Comparison of ENCODE assay signal across 17 mouse cellular contexts in the genomic region with DNA sequence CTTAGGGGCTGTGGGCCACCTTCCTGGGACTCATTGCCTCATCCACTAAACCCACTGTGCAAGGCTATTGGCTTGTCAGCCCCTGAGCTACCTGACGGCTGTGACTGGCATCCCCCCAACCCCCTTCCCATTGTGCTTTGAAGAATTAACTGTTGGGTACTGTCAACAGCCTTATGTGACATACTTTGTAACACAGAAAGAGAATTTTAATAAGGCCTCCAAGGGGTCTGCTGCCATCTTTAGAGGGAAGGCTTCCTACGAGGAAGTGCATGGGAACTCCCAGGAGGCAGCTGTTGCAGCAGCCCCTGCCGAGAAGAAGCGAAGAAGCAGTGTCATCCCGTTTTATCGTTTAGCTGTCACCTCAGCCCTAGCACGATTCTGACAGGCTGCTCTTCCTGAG.
DNase-seq lines count a peak whose midpoint lies in the region; ATAC-seq and TF ChIP-seq lines count a peak whose summit lies in the region.
"Had no signal": no experiment of that assay in that cellular context is flagged by ENCODE, and none has a peak within 500 bp of the region (broad histone marks: within the 10 kb centered on the region; RNA-seq: fewer than 3 reads in every experiment).

No protein-coding gene starts in this region.

- 18% methylated on average over 7 of the region's 7 CpGs for WGBS in forebrain, embryonic 15.5 days
- WGBS in hindbrain, embryonic 14.5 days, result 18% methylated on average over 7 of the region's 7 CpGs
- WGBS in midbrain, embryonic 16.5 days, result 21% methylated on average over 7 of the region's 7 CpGs

- no peak overlapping the region for H3K4me3 ChIP-seq in left cerebral cortex, adult 2 months
- no peak overlapping the region for H3K4me3 ChIP-seq in forebrain, embryonic 15.5 days
- no peak overlapping the region for H3K4me3 ChIP-seq in hindbrain, embryonic 14.5 days (replicated peaks; ENCODE audit: low read length)
- no peak overlapping the region for H3K4me3 ChIP-seq in midbrain, embryonic 16.5 days (ENCODE audit: low read depth, low read length)
- H3K4me3 ChIP-seq: embryonic facial prominence, embryonic 10.5 days; erythroblast, embryonic 14.5 days; heart, embryonic 10.5 days; liver, embryonic 13.5 days; myocyte had no signal

- H3K36me3 ChIP-seq in forebrain, embryonic 15.5 days, result no peaks in the 10 kb centered on the region
- H3K36me3 ChIP-seq in hindbrain, embryonic 14.5 days (replicated peaks; ENCODE audit: control insufficient read depth, insufficient read depth), result no peaks in the 10 kb centered on the region
- H3K36me3 ChIP-seq in midbrain, embryonic 16.5 days (ENCODE audit: control insufficient read depth, insufficient read depth, low read length), result no peaks in the 10 kb centered on the region
- H3K36me3 ChIP-seq: embryonic facial prominence, embryonic 10.5 days; heart, embryonic 10.5 days; liver, embryonic 13.5 days had no signal

- H3K27ac ChIP-seq in left cerebral cortex, adult 2 months, result 0 out of 2 replicates have a peak overlapping the region, but pooled peaks have one; percentile 20
- H3K27ac ChIP-seq in forebrain, embryonic 15.5 days (replicated peaks), result peak overlapping the region; percentile 58
- peak overlapping the region; percentile 56 for H3K27ac ChIP-seq in hindbrain, embryonic 14.5 days
- peak overlapping the region; percentile 78 for H3K27ac ChIP-seq in midbrain, embryonic 16.5 days (ENCODE audit: low read length)
- H3K27ac ChIP-seq: embryonic facial prominence, embryonic 10.5 days; heart, embryonic 10.5 days; kidney, postnatal 0 days; liver, embryonic 13.5 days had no signal

- H3K9ac ChIP-seq in forebrain, embryonic 15.5 days (replicated peaks), result no peak overlapping the region
- no peak overlapping the region for H3K9ac ChIP-seq in hindbrain, embryonic 14.5 days
- H3K9ac ChIP-seq in midbrain, embryonic 16.5 days (ENCODE audit: low read depth, low read length), result no peak overlapping the region
- H3K9ac ChIP-seq: liver, embryonic 13.5 days had no signal

- no peak for TF ChIP-seq CTCF in left cerebral cortex, adult 2 months (IDR thresholded peaks at IDR 0.05)

- H3K4me2 ChIP-seq in forebrain, embryonic 15.5 days (replicated peaks), result no peak overlapping the region
- no peak overlapping the region for H3K4me2 ChIP-seq in hindbrain, embryonic 14.5 days (replicated peaks)
- H3K4me2 ChIP-seq in midbrain, embryonic 16.5 days (ENCODE audit: low read length), result no peak overlapping the region
- H3K4me2 ChIP-seq: liver, embryonic 13.5 days had no signal

- no peaks in the 10 kb centered on the region for H3K27me3 ChIP-seq in forebrain, embryonic 15.5 days
- no peaks in the 10 kb centered on the region for H3K27me3 ChIP-seq in hindbrain, embryonic 14.5 days (ENCODE audit: control insufficient read depth, insufficient read depth, low read length)
- no peaks in the 10 kb centered on the region for H3K27me3 ChIP-seq in midbrain, embryonic 16.5 days (ENCODE audit: control insufficient read depth, insufficient read depth, low read depth, low read length)

- peak; percentile 55; the same call in 1 of the 2 replicates for ATAC-seq in forebrain, embryonic 15.5 days (replicated peaks)
- peak; percentile 46; the same call in 1 of the 2 replicates for ATAC-seq in hindbrain, embryonic 14.5 days (ENCODE audit: low FRiP score)
- ATAC-seq in midbrain, embryonic 16.5 days, result peak; percentile 84
- ATAC-seq: intestine, embryonic 16.5 days had no signal

- H3K4me1 ChIP-seq in forebrain, embryonic 15.5 days, result peaks cover 18% of the 10 kb centered on the region
- peaks cover 20% of the 10 kb centered on the region for H3K4me1 ChIP-seq in hindbrain, embryonic 14.5 days (replicated peaks; ENCODE audit: control insufficient read depth, insufficient read depth, low read length)
- peaks cover 39% of the 10 kb centered on the region for H3K4me1 ChIP-seq in midbrain, embryonic 16.5 days (ENCODE audit: control insufficient read depth, insufficient read depth, low read length)

- intact Hi-C loops in left cerebral cortex, adult 2 months (cut with DNase I), result no loop called here
- intact Hi-C loops in left cerebral cortex, postnatal 10 days (cut with DNase I), result no loop called here

- DNase-seq in left cerebral cortex, adult 2 months (ENCODE audit: extremely low spot score in 1 of 2, low spot score in 2 of 2), result no peak
- DNase-seq in left cerebral cortex, postnatal 10 days (ENCODE audit: extremely low spot score in 1 of 2, low spot score in 2 of 2), result no peak
- DNase-seq in hindbrain, embryonic 14.5 days (ENCODE audit: low spot score), result no peak
- no peak for DNase-seq in thymus, postnatal 4 days
- no peak for DNase-seq in spleen, postnatal 36 days (ENCODE audit: low spot score in 2 of 2)
- DNase-seq: cerebellum, adult 11 months; cerebellum, postnatal 25 days; gastrocnemius, postnatal 36 days; liver, embryonic 13.5 days had no signal

- no peaks in the 10 kb centered on the region for H3K9me3 ChIP-seq in forebrain, embryonic 15.5 days
- no peaks in the 10 kb centered on the region for H3K9me3 ChIP-seq in hindbrain, embryonic 14.5 days (ENCODE audit: control insufficient read depth, low read length)
- no peaks in the 10 kb centered on the region for H3K9me3 ChIP-seq in midbrain, embryonic 16.5 days (replicated peaks; ENCODE audit: control insufficient read depth, low read length, poor library complexity, severe bottlenecking)
- H3K9me3 ChIP-seq: embryonic facial prominence, embryonic 10.5 days; heart, embryonic 10.5 days; liver, embryonic 13.5 days had no signal

Comparison
In these comparisons a context has a peak if more than half of its experiments do, and no peak if none do; other contexts are left out.
1. H3K27ac ChIP-seq: peak in every context shown above with its lines; median percentile 78 in midbrain, embryonic 16.5 days; 58 in forebrain, embryonic 15.5 days; 56 in hindbrain, embryonic 14.5 days; 20 in left cerebral cortex, adult 2 months.